8 mouse cellular contexts compared by ENCODE assay signal in genomic region chr3:142394000-142394411, GRCm38 (mm10). TPM values are rescaled to one million over a fixed set of nuclear protein-coding genes. Genes with fewer than 3 reads are reported as not detected.
DNase-seq lines count a peak whose midpoint lies in the region; ATAC-seq lines count a peak whose summit lies in the region.

No protein-coding gene starts in this region.

- no peak overlapping the region for H3K27ac ChIP-seq in neural tube, embryonic 11.5 days (ENCODE audit: low read depth, low read length)
- H3K27ac ChIP-seq in heart, embryonic 15.5 days: peak overlapping the region; percentile 98

- H3K4me2 ChIP-seq in neural tube, embryonic 11.5 days (ENCODE audit: low read depth): peak overlapping the region; percentile 74
- peak overlapping the region; percentile 63 for H3K4me2 ChIP-seq in heart, embryonic 15.5 days

- no peaks in the 10 kb centered on the region for H3K9me3 ChIP-seq in neural tube, embryonic 11.5 days (ENCODE audit: control insufficient read depth, low read length)
- H3K9me3 ChIP-seq in heart, embryonic 15.5 days (replicated peaks): no peaks in the 10 kb centered on the region
- H3K9me3 ChIP-seq in megakaryocyte, embryonic 14.5 days: no peaks in the 10 kb centered on the region

- no peak for ATAC-seq in neural tube, embryonic 11.5 days (ENCODE audit: insufficient read depth, low FRiP score, low TSS enrichment)
- ATAC-seq in heart, embryonic 15.5 days (replicated peaks; ENCODE audit: insufficient number of reproducible peaks, insufficient read depth, low FRiP score, low read depth): no peak

- 47% methylated on average over 9 of the region's 9 CpGs for WGBS in neural tube, embryonic 11.5 days
- 11% methylated on average over 9 of the region's 9 CpGs for WGBS in heart, embryonic 15.5 days

- DNase-seq in neural tube, embryonic 11.5 days (ENCODE audit: low spot score): no peak
- DNase-seq in neural tube, embryonic 10.5 days (ENCODE audit: extremely low spot score, low spot score): no peak
- peak; percentile 38 to 47 for DNase-seq in kidney, postnatal 25 days
- no peak for DNase-seq in gastrocnemius, postnatal 14 days
- DNase-seq in right cerebral cortex, postnatal 4 days: no peak
- no peak for DNase-seq in layer of hippocampus, adult 11-12 months (ENCODE audit: low spot score)

- intact Hi-C loops in gastrocnemius, postnatal 14 days (cut with DNase I; ENCODE audit: low total_unique reads): no loop called here

- H3K4me1 ChIP-seq in neural tube, embryonic 11.5 days (ENCODE audit: control insufficient read depth, insufficient read depth, low read length): no peaks in the 10 kb centered on the region
- H3K4me1 ChIP-seq in heart, embryonic 15.5 days (replicated peaks): peaks cover 4% of the 10 kb centered on the region
- H3K4me1 ChIP-seq in megakaryocyte, embryonic 14.5 days: peaks cover 31% of the 10 kb centered on the region

- H3K36me3 ChIP-seq in neural tube, embryonic 11.5 days (ENCODE audit: control insufficient read depth, insufficient read depth, low read length): no peaks in the 10 kb centered on the region
- H3K36me3 ChIP-seq in heart, embryonic 15.5 days: peaks cover 4% of the 10 kb centered on the region; the same call in 1 of the 2 replicates
- peaks cover 18% of the 10 kb centered on the region for H3K36me3 ChIP-seq in megakaryocyte, embryonic 14.5 days (replicated peaks; ENCODE audit: low read length)

- peak overlapping the region; percentile 79 for H3K4me3 ChIP-seq in neural tube, embryonic 11.5 days (ENCODE audit: low read depth, low read length)
- peak overlapping the region; percentile 83 for H3K4me3 ChIP-seq in heart, embryonic 15.5 days
- peak overlapping the region; percentile 100 for H3K4me3 ChIP-seq in megakaryocyte, embryonic 14.5 days (replicated peaks)

- H3K9ac ChIP-seq in neural tube, embryonic 11.5 days (ENCODE audit: low read length): no peak overlapping the region
- H3K9ac ChIP-seq in heart, embryonic 15.5 days: peak overlapping the region; percentile 88

- H3K27me3 ChIP-seq in neural tube, embryonic 11.5 days (ENCODE audit: control insufficient read depth, insufficient read depth, low read length): no peaks in the 10 kb centered on the region
- no peaks in the 10 kb centered on the region for H3K27me3 ChIP-seq in heart, embryonic 15.5 days
- no peaks in the 10 kb centered on the region for H3K27me3 ChIP-seq in megakaryocyte, embryonic 14.5 days (replicated peaks)

RNA-seq across cellular contexts. Expression of gene Pdlim5, which starts 1.5 kb away (rescaled TPM):
- polyA plus RNA-seq in neural tube, embryonic 11.5 days (2014; fragmentation: Nextera tagmentation; extraction: Ambion mirVana): 20.8 and 25.2 TPM in 2 replicates
- polyA plus RNA-seq in heart, embryonic 15.5 days (2015; fragmentation: Nextera tagmentation; extraction: Ambion mirVana): 180 and 220 TPM in 2 replicates
- polyA plus RNA-seq in megakaryocyte, embryonic 14.5 days (2012; ENCODE audit: insufficient read depth, low replicate concordance): 44.2 and 57.1 TPM in 2 replicates
- total RNA-seq in gastrocnemius, postnatal 14 days (2021): 100 to 1,000 TPM; 452 to 543 TPM

Comparison
In these comparisons a context has a peak if more than half of its experiments do, and no peak if none do; other contexts are left out.
1. DNase-seq: peak in kidney, postnatal 25 days (2 of 2); none in neural tube, embryonic 11.5 days (single experiment), neural tube, embryonic 10.5 days (single experiment), gastrocnemius, postnatal 14 days (single experiment), right cerebral cortex, postnatal 4 days (single experiment) and layer of hippocampus, adult 11-12 months (single experiment).
2. Peak in every context shown above with its lines, with median percentiles within 50 percentile points of each other: H3K4me3 ChIP-seq.